Mouse (Mus musculus) limb, embryonic 15.5 days (tissue): ENCODE data around the gene Esyt1. TPM values are rescaled to one million over a fixed set of nuclear protein-coding genes. Genes with fewer than 3 reads are reported as not detected.
"Not testable (repeated sequence)": the region's sequence is repeated elsewhere in the genome, so short reads cannot be mapped to it uniquely, and the experiment has no call there.

Source experiments
- ATAC-seq: fragments of 200-750 bp; cut with Nextera tagmentation; 2 replicates; pipeline ENCODE4 v1.8.0; 2017; ENCODE audit warnings: low read depth, moderate TSS enrichment; ENCODE audit not compliant: insufficient number of reproducible peaks, low FRiP score, low TSS enrichment
- H3K27ac ChIP-seq: fragments of 300-500 bp; sonication (generic); 2 replicates; pipeline ENCODE4 v1.5.1; 2015; ENCODE audit warnings: moderate library complexity, mild to moderate bottlenecking, inconsistent platforms
- H3K27me3 ChIP-seq: fragments of 300-500 bp; sonication (generic); 2 replicates; pipeline ENCODE4 v1.6.1; 2015; ENCODE audit warnings: inconsistent platforms
- H3K36me3 ChIP-seq: fragments of 300-500 bp; sonication (generic); 2 replicates; pipeline ENCODE4 v1.6.1; 2015; ENCODE audit warnings: inconsistent platforms
- H3K4me1 ChIP-seq: fragments of 300-500 bp; sonication (generic); 2 replicates; pipeline ENCODE4 v1.6.1; 2015; ENCODE audit warnings: inconsistent platforms
- H3K4me2 ChIP-seq: fragments of 300-500 bp; sonication (generic); 2 replicates; pipeline ENCODE4 v1.6.1; 2015; ENCODE audit warnings: mild to moderate bottlenecking, inconsistent platforms
- H3K4me3 ChIP-seq: fragments of 300-500 bp; sonication (generic); 2 replicates; pipeline ENCODE4 v1.5.1; 2015; ENCODE audit warnings: mild to moderate bottlenecking, inconsistent platforms
- H3K9ac ChIP-seq: fragments of 300-500 bp; sonication (generic); 2 replicates; pipeline ENCODE4 v1.6.1; 2015; ENCODE audit warnings: inconsistent platforms
- H3K9me3 ChIP-seq: fragments of 300-500 bp; sonication (generic); 2 replicates; pipeline ENCODE4 v1.6.1; 2016; ENCODE audit warnings: inconsistent platforms
- WGBS: fragments of 180-500 bp; shearing (Covaris S2); methylation state at CpG from one replicate; pipeline ENCODE4 v1.1.7; 2015; 5-methylcytosine and 5-hydroxymethylcytosine counted together
- polyA plus RNA-seq: library from polyadenylated mRNA; unstranded; fragments of >200 nt; fragmentation: Nextera tagmentation; extraction: Ambion mirVana; gene quantifications from 2 replicates; pipeline ENCODE4 v1.2.1, GENCODE M21; 2015

The Esyt1 gene
- polyA plus RNA-seq, 1 experiment from 2014 or later = 44.9 TPM

DNA sequence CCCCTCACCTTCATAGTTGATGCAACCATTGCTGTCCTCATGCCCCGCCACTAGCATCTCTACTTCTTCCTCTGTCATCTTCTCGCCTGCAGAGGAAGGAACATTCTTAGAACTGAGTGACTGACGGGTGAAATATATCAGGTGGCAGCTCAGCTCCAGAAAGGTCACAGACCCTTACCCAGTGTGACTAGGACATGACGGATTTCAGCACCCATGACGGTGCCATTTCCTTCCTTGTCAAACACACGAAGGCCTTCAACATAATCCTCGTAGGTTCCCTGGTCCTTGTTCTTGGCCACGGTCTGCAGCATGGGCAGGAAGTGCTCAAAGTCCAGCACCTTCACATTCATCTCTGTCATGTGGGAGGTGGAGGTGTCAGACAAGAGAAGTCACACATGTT is 33.6 kb downstream of the Esyt1 start:
- ATAC-seq = not testable (repeated sequence)

DNA sequence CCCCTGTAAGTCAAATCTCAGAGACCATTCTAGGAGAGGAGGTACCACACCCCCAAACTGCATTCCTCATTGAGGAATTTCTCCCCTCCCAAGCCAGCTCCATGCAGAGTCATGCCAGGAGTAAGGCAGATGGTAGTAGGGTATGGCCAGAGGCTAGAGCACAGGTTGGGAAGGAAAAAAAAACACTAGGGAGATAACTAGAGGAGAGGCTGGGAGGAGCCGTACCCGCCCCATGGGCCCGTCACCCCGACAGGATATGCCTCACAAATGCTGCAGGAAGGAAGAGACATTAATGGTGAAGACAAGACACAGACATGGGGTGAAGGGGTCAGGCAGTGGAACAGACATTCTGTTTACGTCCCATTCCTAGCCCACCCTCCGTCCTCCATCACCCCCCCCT is 34.2 kb downstream of the Esyt1 start:
- Histone ChIP-seq H3K9me3 (no peaks in the 10 kb centered on the region), H3K9ac (0 out of 2 replicates have a peak overlapping the region, but pooled peaks have one; percentile 20), H3K36me3 (peaks cover 53% of the 10 kb centered on the region), H3K4me3 (peak overlapping the region; percentile 83), H3K27me3 (no peaks in the 10 kb centered on the region), H3K27ac (peak overlapping the region; percentile 100), H3K4me2 (peak overlapping the region; percentile 72), H3K4me1 (peaks cover 42% of the 10 kb centered on the region)
- WGBS = 57% methylated on average over 6 of the region's 6 CpGs
- ATAC-seq = no peak

More for the DNA sequence above, 33.6 kb downstream of the Esyt1 start:
- Histone ChIP-seq H3K4me1 (peaks cover 42% of the 10 kb centered on the region), H3K9ac (peak overlapping the region; percentile 74), H3K36me3 (peaks cover 49% of the 10 kb centered on the region), H3K4me3 (peak overlapping the region; percentile 83), H3K4me2 (peak overlapping the region; percentile 72), H3K27ac (peak overlapping the region; percentile 100)
- not testable (repeated sequence) for H3K9me3 ChIP-seq, H3K27me3 ChIP-seq
- 67% methylated on average over 8 of the region's 8 CpGs for WGBS

DNA sequence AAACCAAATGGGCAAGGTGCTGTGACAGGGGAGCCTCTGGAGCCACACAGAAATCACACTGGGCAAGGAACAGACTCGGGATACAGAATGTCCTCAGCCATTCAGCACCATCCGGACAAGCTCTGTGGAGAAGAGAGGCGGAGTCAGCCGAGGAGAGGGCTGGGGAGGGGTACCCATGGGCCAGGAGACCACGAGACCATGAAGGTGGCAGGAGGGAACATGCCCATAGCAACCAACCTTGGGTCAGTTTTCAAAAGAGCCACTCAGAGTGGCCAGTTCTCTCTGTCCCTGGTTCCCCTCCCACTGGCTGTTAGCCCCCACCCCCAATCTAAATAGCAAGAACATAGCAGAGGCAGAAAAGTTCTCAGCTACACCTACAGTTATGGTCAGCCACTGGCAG is 34.8 kb downstream of the Esyt1 start:
- Histone ChIP-seq H3K9me3 (no peaks in the 10 kb centered on the region), H3K36me3 (peaks cover 59% of the 10 kb centered on the region), H3K27me3 (no peaks in the 10 kb centered on the region), H3K4me2 (no peak overlapping the region), H3K27ac (peak overlapping the region; percentile 100; the same call in 1 of the 2 replicates), H3K4me1 (peaks cover 42% of the 10 kb centered on the region), H3K9ac (0 out of 2 replicates have a peak overlapping the region, but pooled peaks have one; percentile 20), H3K4me3 (no peak overlapping the region)
- ATAC-seq = no peak
- 42% methylated on average over 5 of the region's 5 CpGs for WGBS

DNA sequence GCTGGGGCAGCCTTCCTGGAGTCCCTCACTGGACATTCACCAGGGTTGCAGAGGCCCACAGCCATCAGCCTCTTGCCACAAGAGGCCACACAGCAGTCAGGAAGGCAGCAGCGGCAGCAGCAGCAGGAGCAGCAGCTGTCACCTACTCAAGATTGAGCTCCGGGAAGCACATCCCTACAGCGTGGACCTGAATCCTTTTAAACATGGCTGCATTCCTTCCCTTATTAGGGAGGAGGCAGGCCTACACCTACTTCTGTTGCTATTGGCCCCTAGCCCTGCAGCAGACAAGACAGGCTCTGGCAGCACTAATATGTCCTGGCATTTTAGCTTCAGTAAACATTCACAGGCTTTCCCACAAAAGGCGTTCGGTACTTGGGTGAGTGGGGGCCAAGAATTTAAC is 35.4 kb downstream of the Esyt1 start:
- 0 out of 2 replicates have a peak overlapping the region, but pooled peaks have one; percentile 3 for H3K4me3 ChIP-seq
- H3K27me3 ChIP-seq = no peaks in the 10 kb centered on the region
- peak overlapping the region; percentile 75 for H3K27ac ChIP-seq
- WGBS = 43% methylated on average over 5 of the region's 5 CpGs
- H3K36me3 ChIP-seq = peaks cover 65% of the 10 kb centered on the region
- no peak overlapping the region for H3K4me2 ChIP-seq
- no peaks in the 10 kb centered on the region for H3K9me3 ChIP-seq
- no peak overlapping the region for H3K9ac ChIP-seq
- H3K4me1 ChIP-seq = peaks cover 40% of the 10 kb centered on the region
- ATAC-seq = no peak

DNA sequence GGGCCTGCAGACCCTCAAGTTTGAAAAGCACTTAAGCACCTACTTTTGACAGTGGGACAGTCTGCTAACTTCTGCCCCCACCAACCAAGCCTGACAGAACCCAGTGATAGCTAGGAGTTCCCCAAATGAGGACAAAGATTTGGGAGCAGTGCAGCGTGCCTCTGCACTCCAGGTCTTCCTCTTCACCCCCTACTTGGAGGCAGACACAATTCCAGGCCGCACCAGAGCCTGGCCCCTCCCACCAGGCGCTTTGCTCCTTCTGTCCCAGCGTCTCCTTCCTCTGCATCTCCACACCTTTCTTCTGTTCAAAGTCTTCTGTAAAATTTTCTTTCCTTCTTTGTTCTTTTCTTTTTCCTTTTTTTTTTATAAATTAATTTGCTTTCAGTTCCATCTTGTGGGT is 35.9 kb downstream of the Esyt1 start:
- peak overlapping the region; percentile 75 for H3K27ac ChIP-seq
- no peak for ATAC-seq
- no peak overlapping the region for H3K4me2 ChIP-seq
- H3K27me3 ChIP-seq = no peaks in the 10 kb centered on the region
- peaks cover 35% of the 10 kb centered on the region for H3K4me1 ChIP-seq
- H3K4me3 ChIP-seq = no peak overlapping the region
- WGBS = 48% methylated on average over 4 of the region's 4 CpGs
- no peak overlapping the region for H3K9ac ChIP-seq
- peaks cover 65% of the 10 kb centered on the region for H3K36me3 ChIP-seq
- no peaks in the 10 kb centered on the region for H3K9me3 ChIP-seq

DNA sequence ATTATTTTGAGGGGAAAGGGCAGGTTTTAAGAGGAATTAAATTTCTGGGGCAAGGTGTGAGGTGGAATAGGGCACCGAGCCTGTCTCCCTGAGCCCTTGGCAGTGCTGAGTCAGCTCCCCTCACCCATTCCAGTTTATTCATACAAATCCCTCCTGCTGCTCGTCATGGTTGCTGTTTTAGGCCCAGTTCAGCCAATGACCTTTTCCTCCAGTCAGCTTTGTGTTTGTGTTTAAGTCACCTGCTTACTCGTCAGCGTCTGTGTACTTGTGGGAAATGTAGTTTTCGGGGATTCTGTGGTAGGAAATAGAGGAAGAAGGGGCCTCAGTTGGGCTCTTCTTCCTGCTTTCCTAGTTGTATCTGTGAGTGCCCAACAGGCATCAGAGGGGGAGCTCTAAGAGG is 36.3 kb downstream of the Esyt1 start:
- ATAC-seq = no peak
- H3K9ac ChIP-seq = no peak overlapping the region
- H3K4me3 ChIP-seq = no peak overlapping the region
- H3K27me3 ChIP-seq = no peaks in the 10 kb centered on the region
- H3K27ac ChIP-seq = no peak overlapping the region; the same call in 1 of the 2 replicates
- H3K9me3 ChIP-seq = no peaks in the 10 kb centered on the region
- WGBS = 67% methylated on average over 5 of the region's 5 CpGs
- H3K4me2 ChIP-seq = no peak overlapping the region
- H3K4me1 ChIP-seq = peaks cover 31% of the 10 kb centered on the region
- H3K36me3 ChIP-seq = peaks cover 68% of the 10 kb centered on the region

DNA sequence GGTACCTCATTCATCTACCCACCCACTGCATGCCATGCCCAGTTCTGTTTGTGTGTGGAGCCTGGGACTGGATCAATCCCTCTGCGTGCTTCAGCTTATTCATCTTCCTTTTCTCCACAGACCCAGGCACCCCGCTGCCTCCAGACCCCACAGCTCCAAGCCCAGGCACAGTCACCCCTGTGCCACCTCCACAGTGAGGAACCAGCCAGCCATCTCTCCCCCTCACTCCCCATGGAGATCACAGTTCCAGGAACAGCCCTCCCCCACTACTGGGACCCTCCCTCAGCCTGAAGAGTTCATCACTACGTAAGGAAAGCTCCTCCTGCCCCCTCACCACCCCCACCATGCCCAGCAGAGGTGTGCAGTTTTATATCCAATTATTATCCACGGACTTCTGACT is 36.9 kb downstream of the Esyt1 start:
- Histone ChIP-seq H3K9ac (no peak overlapping the region), H3K27me3 (no peaks in the 10 kb centered on the region), H3K4me3 (no peak overlapping the region), H3K36me3 (peaks cover 74% of the 10 kb centered on the region), H3K4me1 (peaks cover 31% of the 10 kb centered on the region), H3K27ac (0 out of 2 replicates have a peak overlapping the region, but pooled peaks have one; percentile 24), H3K4me2 (no peak overlapping the region), H3K9me3 (no peaks in the 10 kb centered on the region)
- 76% methylated on average over 4 of the region's 4 CpGs for WGBS
- ATAC-seq = no peak

DNA sequence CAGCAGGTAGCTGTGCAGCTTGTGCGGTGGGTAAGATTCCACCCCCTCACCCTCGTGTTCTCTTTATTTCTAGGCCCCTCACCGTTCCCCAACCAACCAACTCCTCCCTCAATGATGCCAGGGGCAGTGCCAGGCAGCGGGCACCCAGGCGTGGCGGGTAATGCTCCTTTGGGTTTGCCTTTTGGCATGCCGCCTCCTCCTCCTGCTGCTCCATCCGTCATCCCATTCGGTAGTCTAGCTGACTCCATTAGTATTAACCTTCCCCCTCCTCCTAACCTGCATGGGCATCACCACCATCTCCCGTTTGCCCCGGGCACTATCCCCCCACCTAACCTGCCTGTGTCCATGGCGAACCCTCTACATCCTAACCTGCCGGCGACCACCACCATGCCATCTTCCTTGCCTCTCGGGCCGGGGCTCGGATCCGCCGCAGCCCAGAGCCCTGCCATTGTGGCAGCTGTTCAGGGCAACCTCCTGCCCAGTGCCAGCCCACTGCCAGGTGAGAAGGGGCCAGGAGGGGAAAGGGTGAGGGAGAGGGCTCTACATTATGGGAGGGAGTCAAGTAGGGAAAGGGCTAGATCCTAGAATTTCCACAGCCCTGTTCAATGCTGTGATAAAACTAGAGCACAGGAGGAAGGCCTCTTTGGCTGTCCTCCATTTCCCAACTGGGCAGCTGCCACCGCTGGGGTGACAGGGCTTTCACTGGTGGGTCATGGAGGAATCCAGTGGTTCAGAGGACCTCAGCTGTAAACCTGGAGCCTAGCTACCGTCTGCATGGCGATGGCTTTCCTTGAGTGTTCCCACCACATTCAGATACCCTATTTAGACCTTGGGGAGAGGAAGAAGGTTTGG is 37.6 kb downstream of the Esyt1 start:
- 90% methylated on average over 22 of the region's 22 CpGs for WGBS
- no peak for ATAC-seq
- Histone ChIP-seq H3K27me3 (no peaks in the 10 kb centered on the region), H3K4me1 (peaks cover 31% of the 10 kb centered on the region), H3K9ac (no peak overlapping the region), H3K36me3 (peaks cover 81% of the 10 kb centered on the region), H3K4me2 (no peak overlapping the region), H3K27ac (0 out of 2 replicates have a peak overlapping the region, but pooled peaks have one; percentile 24), H3K9me3 (no peaks in the 10 kb centered on the region), H3K4me3 (no peak overlapping the region)

DNA sequence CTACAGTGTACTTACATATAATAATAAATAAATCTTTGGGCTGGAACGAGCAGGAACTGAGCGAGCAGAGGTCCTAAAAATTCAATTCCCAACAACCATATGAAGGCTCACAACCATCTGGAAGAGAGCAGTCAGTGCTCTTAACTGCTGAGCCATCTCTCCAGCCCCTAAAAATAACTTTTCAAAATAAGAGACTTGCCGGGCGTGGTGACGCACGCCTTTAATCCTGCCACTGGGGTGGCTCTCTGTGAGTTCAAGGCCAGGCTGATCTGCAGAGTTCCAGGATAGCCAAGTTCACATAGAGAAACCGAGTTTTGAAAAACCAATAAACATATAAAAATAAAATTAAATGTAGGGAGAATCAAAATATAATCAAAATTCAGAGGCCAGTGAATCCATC is 39.3 kb downstream of the Esyt1 start:
- Histone ChIP-seq H3K9me3 (no peaks in the 10 kb centered on the region), H3K36me3 (peaks cover 92% of the 10 kb centered on the region), H3K4me3 (no peak overlapping the region), H3K4me1 (peaks cover 19% of the 10 kb centered on the region), H3K27ac (no peak overlapping the region), H3K9ac (no peak overlapping the region), H3K27me3 (no peaks in the 10 kb centered on the region), H3K4me2 (no peak overlapping the region)
- WGBS = 85% methylated on average over 7 of the region's 7 CpGs
- ATAC-seq = no peak

DNA sequence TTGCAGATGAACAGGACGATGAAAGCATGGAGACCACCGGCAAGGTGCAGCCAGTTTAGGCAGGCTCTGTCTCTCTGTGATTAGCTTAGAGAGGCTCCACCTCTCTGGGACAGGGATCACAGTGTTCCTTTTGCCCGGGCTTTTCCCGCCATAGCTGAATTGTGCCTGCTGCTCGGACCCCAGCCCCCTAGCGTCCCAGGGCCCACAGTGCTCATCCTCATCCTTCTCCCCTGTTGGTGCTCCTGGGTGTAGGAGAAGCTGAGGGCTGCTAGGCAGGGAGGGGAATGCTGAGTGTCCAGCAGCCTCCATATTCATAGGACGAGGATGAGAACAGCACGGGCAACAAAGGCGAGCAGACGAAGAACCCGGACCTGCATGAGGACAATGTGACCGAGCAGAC is 51.3 kb downstream of the Esyt1 start:
- no peak for ATAC-seq
- no peak overlapping the region for H3K4me3 ChIP-seq
- 89% methylated on average over 12 of the region's 12 CpGs for WGBS
- H3K36me3 ChIP-seq = peaks cover 88% of the 10 kb centered on the region
- H3K27ac ChIP-seq = no peak overlapping the region
- no peaks in the 10 kb centered on the region for H3K9me3 ChIP-seq
- no peak overlapping the region for H3K9ac ChIP-seq
- H3K27me3 ChIP-seq = no peaks in the 10 kb centered on the region
- no peaks in the 10 kb centered on the region for H3K4me1 ChIP-seq
- H3K4me2 ChIP-seq = no peak overlapping the region

DNA sequence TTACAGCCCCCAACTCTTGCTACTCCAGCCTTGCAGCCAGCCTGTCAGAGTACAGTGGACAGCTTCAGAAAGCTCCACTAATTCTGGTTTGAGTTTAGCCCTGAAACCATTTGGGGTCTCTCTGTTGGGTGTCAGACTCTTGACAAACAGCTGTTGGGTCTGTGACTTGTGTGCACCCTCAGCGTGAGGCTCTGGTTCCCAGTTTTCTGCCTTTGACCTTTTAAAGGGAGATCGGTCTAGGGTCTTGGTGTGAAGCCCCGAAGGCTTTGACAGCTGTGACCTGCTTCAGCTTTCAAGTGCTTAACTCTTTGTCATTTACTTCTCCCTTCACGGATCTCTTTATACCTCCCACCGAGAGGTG is 65.4 kb downstream of the Esyt1 start:
- Histone ChIP-seq H3K27ac (peak overlapping the region; percentile 96), H3K4me1 (peaks cover 13% of the 10 kb centered on the region), H3K9me3 (no peaks in the 10 kb centered on the region), H3K36me3 (peaks cover 37% of the 10 kb centered on the region), H3K4me3 (peak overlapping the region; percentile 88), H3K4me2 (peak overlapping the region; percentile 66), H3K27me3 (no peaks in the 10 kb centered on the region), H3K9ac (peak overlapping the region; percentile 95; the same call in 1 of the 2 replicates)
- WGBS = 2% methylated on average over 5 of the region's 5 CpGs
- ATAC-seq = no peak
